8 mouse cellular contexts compared by ENCODE assay signal in the genomic region with DNA sequence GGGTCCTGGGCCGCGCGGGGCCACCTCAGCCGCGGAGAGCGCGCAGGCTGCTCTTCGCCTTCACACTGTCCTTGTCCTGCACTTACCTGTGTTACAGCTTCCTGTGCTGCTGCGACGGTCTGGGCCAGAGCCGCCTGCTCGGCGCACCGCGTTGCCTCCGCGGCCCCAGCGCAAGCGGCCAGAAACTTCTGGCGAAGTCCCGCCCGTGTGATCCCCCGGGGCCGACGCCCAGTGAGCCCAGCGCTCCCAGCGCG. TPM values are rescaled to one million over a fixed set of nuclear protein-coding genes. Genes with fewer than 3 reads are reported as not detected.
DNase-seq lines count a peak whose midpoint lies in the region; ATAC-seq and TF ChIP-seq lines count a peak whose summit lies in the region.

No protein-coding gene starts in this region.

- no peak for DNase-seq in kidney, postnatal 0 days (ENCODE audit: low spot score)
- DNase-seq in kidney, postnatal 36 days: no peak
- DNase-seq in brain, adult 2 months (ENCODE audit: low read depth, low spot score): peak; percentile 15
- no peak for DNase-seq in hindbrain, embryonic 10.5 days (ENCODE audit: low spot score)
- no peak for DNase-seq in midbrain, embryonic 14.5 days
- DNase-seq in cerebellum, adult 8-10 months: no peak
- no peak for DNase-seq in thymus, adult 2 months
- DNase-seq in thymus, adult 18-20 months: no peak

- TF ChIP-seq CTCF in kidney, postnatal 0 days (IDR thresholded peaks at IDR 0.05; ENCODE audit: low read depth): no peak
- no peak for TF ChIP-seq CTCF in thymus, adult 2 months (IDR thresholded peaks at IDR 0.05; ENCODE audit: borderline replicate concordance, control insufficient read depth, extremely low read depth, insufficient read depth, low read length, poor library complexity)

- H3K4me1 ChIP-seq in kidney, postnatal 0 days (replicated peaks; ENCODE audit: insufficient read depth, low read length): 0 out of 2 replicates have a peak, but pooled peaks cover 3% of the 10 kb centered on the region
- peaks cover 19% of the 10 kb centered on the region for H3K4me1 ChIP-seq in hindbrain, embryonic 10.5 days (replicated peaks)
- H3K4me1 ChIP-seq in midbrain, embryonic 14.5 days (ENCODE audit: control insufficient read depth, insufficient read depth, low read length): peaks cover 2% of the 10 kb centered on the region; the same call in 1 of the 2 replicates
- no peaks in the 10 kb centered on the region for H3K4me1 ChIP-seq in thymus, adult 2 months (replicated peaks; ENCODE audit: control insufficient read depth, insufficient read depth, low read length)

- TF ChIP-seq POLR2A in thymus, adult 2 months (IDR thresholded peaks at IDR 0.05; ENCODE audit: control insufficient read depth, extremely low read depth, insufficient read depth, low read length, poor library complexity): no peak

- under 1% methylated on average over 27 of the region's 28 CpGs for WGBS in kidney, postnatal 0 days
- WGBS in hindbrain, embryonic 10.5 days: under 1% methylated on average over 28 of the region's 28 CpGs
- under 1% methylated on average over 28 of the region's 28 CpGs for WGBS in midbrain, embryonic 14.5 days
- 6% methylated on average over 28 of the region's 28 CpGs for WGBS in thymus, adult 2 months

- peak overlapping the region; percentile 23; the same call in 1 of the 2 replicates for H3K4me3 ChIP-seq in kidney, postnatal 0 days (replicated peaks; ENCODE audit: low read depth, low read length)
- H3K4me3 ChIP-seq in hindbrain, embryonic 10.5 days: peak overlapping the region; percentile 52
- H3K4me3 ChIP-seq in midbrain, embryonic 14.5 days (replicated peaks; ENCODE audit: low read depth, low read length): peak overlapping the region; percentile 49
- no peak overlapping the region for H3K4me3 ChIP-seq in thymus, adult 2 months (ENCODE audit: control insufficient read depth, insufficient read depth, low read length)

- H3K27me3 ChIP-seq in kidney, postnatal 0 days (ENCODE audit: insufficient read depth, low read length): peaks cover 26% of the 10 kb centered on the region
- H3K27me3 ChIP-seq in hindbrain, embryonic 10.5 days (ENCODE audit: insufficient read depth, poor library complexity, severe bottlenecking): peaks cover 52% of the 10 kb centered on the region
- peaks cover 38% of the 10 kb centered on the region for H3K27me3 ChIP-seq in midbrain, embryonic 14.5 days (ENCODE audit: control insufficient read depth, insufficient read depth, low read length)
- H3K27me3 ChIP-seq in thymus, adult 2 months (ENCODE audit: control insufficient read depth, insufficient read depth, low read length): no peaks in the 10 kb centered on the region; the same call in 1 of the 2 replicates

- H3K9me3 ChIP-seq in kidney, postnatal 0 days (replicated peaks; ENCODE audit: low read length): no peaks in the 10 kb centered on the region
- no peaks in the 10 kb centered on the region for H3K9me3 ChIP-seq in hindbrain, embryonic 10.5 days
- H3K9me3 ChIP-seq in midbrain, embryonic 14.5 days (ENCODE audit: control insufficient read depth, low read length): no peaks in the 10 kb centered on the region

- H3K36me3 ChIP-seq in kidney, postnatal 0 days (ENCODE audit: insufficient read depth, low read length): no peaks in the 10 kb centered on the region
- no peaks in the 10 kb centered on the region for H3K36me3 ChIP-seq in hindbrain, embryonic 10.5 days
- H3K36me3 ChIP-seq in midbrain, embryonic 14.5 days (ENCODE audit: control insufficient read depth, insufficient read depth, low read length): no peaks in the 10 kb centered on the region
- no peaks in the 10 kb centered on the region for H3K36me3 ChIP-seq in thymus, adult 2 months (ENCODE audit: control insufficient read depth, insufficient read depth, low read length)

- no peak overlapping the region for H3K9ac ChIP-seq in kidney, postnatal 0 days (ENCODE audit: low read depth, low read length)
- H3K9ac ChIP-seq in midbrain, embryonic 14.5 days (replicated peaks; ENCODE audit: low read length): peak overlapping the region; percentile 54

- no peak overlapping the region for H3K27ac ChIP-seq in kidney, postnatal 0 days
- no peak overlapping the region for H3K27ac ChIP-seq in hindbrain, embryonic 10.5 days
- no peak overlapping the region for H3K27ac ChIP-seq in midbrain, embryonic 14.5 days (replicated peaks; ENCODE audit: low read depth, low read length)
- no peak overlapping the region for H3K27ac ChIP-seq in thymus, adult 2 months (ENCODE audit: control insufficient read depth, insufficient read depth, low read length)

- peak overlapping the region; percentile 45 for H3K4me2 ChIP-seq in kidney, postnatal 0 days (ENCODE audit: low read length)
- H3K4me2 ChIP-seq in midbrain, embryonic 14.5 days (ENCODE audit: low read length): peak overlapping the region; percentile 81

- no peak for ATAC-seq in kidney, postnatal 0 days (replicated peaks; ENCODE audit: low FRiP score, low read depth)
- no peak for ATAC-seq in midbrain, embryonic 14.5 days (ENCODE audit: low FRiP score, low TSS enrichment)

RNA-seq across cellular contexts. Expression of a gene that starts 1.0 kb away (rescaled TPM):
- polyA plus RNA-seq in kidney, postnatal 0 days (2015; fragmentation: Nextera tagmentation; extraction: Ambion mirVana): 1.2 and 1.3 TPM in 2 replicates
- polyA plus RNA-seq in hindbrain, embryonic 10.5 days (2016; fragmentation: Nextera tagmentation; extraction: Ambion mirVana): 0.56 and 1.6 TPM in 2 replicates
- polyA plus RNA-seq in midbrain, embryonic 14.5 days (2014; fragmentation: Nextera tagmentation; extraction: Ambion mirVana): 10.2 and 13.9 TPM in 2 replicates
- 0.05 and 0.10 TPM in 2 replicates for polyA plus RNA-seq in thymus, adult 2 months (2012; rRNA removed)
